Comparison of ENCODE assay signal across 10 mouse cellular contexts in the genomic region with DNA sequence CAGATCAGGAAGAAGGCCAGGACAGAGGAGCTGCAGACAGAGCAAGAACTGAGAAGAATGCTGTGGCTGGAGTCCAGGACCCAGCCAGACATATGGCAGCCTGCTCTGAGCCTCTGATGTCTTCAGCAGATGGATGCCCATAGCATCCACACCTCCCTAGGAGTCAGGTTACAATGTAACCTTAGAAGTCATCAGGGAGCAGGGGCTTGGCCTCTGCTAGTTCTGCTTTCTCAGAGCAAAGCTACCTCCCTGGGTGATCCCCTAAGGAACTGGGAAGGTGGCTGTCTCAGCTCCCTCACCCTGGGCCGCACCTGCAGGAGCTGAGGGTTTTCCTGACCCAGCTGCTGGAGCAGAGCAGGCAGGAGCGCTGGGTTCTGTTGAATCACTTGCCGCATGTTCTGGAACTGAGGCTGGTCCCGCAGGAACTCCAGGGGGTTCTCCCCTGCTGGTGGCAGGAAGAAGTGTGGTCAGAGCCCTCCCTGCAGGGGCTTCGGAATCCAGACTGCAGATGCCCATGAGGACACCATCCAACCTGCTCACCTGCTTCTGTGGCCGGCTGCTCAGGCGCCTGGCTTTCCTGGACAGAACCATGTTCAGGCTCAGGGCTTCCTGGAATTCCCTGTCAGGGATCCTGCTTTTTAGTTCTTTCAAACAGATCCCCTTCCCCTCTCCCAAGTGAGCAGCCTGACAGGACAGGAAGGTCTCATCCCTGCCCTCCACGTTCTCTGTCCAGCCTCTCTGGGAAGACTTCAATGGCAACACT. TPM values are rescaled to one million over a fixed set of nuclear protein-coding genes. Genes with fewer than 3 reads are reported as not detected.
DNase-seq lines count a peak whose midpoint lies in the region; ATAC-seq and TF ChIP-seq lines count a peak whose summit lies in the region.
"Had no signal": no experiment of that assay in that cellular context is flagged by ENCODE, and none has a peak within 500 bp of the region (broad histone marks: within the 10 kb centered on the region; RNA-seq: fewer than 3 reads in every experiment).

No protein-coding gene starts in this region.

- H3K27me3 ChIP-seq in forebrain, embryonic 15.5 days, result no peaks in the 10 kb centered on the region
- H3K27me3 ChIP-seq in forebrain, postnatal 0 days (ENCODE audit: insufficient read depth, low read length), result no peaks in the 10 kb centered on the region
- no peaks in the 10 kb centered on the region for H3K27me3 ChIP-seq in neural tube, embryonic 15.5 days (replicated peaks)
- no peaks in the 10 kb centered on the region for H3K27me3 ChIP-seq in hindbrain, postnatal 0 days (ENCODE audit: insufficient read depth, low read length)
- H3K27me3 ChIP-seq: hindbrain, embryonic 15.5 days had no signal

- H3K9ac ChIP-seq in forebrain, embryonic 15.5 days (replicated peaks), result no peak overlapping the region
- H3K9ac ChIP-seq in forebrain, postnatal 0 days, result no peak overlapping the region
- no peak overlapping the region for H3K9ac ChIP-seq in neural tube, embryonic 15.5 days (replicated peaks)
- no peak overlapping the region for H3K9ac ChIP-seq in hindbrain, postnatal 0 days (replicated peaks; ENCODE audit: low read length)
- H3K9ac ChIP-seq: hindbrain, embryonic 15.5 days had no signal

- H3K27ac ChIP-seq in forebrain, embryonic 15.5 days (replicated peaks), result peak overlapping the region; percentile 94; the same call in 1 of the 2 replicates
- H3K27ac ChIP-seq in forebrain, postnatal 0 days (ENCODE audit: low read depth, low read length), result no peak overlapping the region
- no peak overlapping the region for H3K27ac ChIP-seq in neural tube, embryonic 15.5 days (replicated peaks)
- peak overlapping the region; percentile 2; the same call in 1 of the 2 replicates for H3K27ac ChIP-seq in hindbrain, postnatal 0 days
- H3K27ac ChIP-seq: hindbrain, embryonic 15.5 days had no signal

- no peak overlapping the region for H3K4me2 ChIP-seq in forebrain, embryonic 15.5 days (replicated peaks)
- H3K4me2 ChIP-seq in forebrain, postnatal 0 days (ENCODE audit: low read depth), result no peak overlapping the region
- H3K4me2 ChIP-seq in neural tube, embryonic 15.5 days, result no peak overlapping the region
- H3K4me2 ChIP-seq in hindbrain, postnatal 0 days (ENCODE audit: low read depth, low read length), result no peak overlapping the region
- H3K4me2 ChIP-seq: hindbrain, embryonic 15.5 days had no signal

- H3K4me1 ChIP-seq in forebrain, embryonic 15.5 days, result peaks cover 53% of the 10 kb centered on the region
- H3K4me1 ChIP-seq in forebrain, postnatal 0 days (ENCODE audit: insufficient read depth), result peaks cover 18% of the 10 kb centered on the region
- H3K4me1 ChIP-seq in neural tube, embryonic 15.5 days, result peaks cover 55% of the 10 kb centered on the region
- H3K4me1 ChIP-seq in hindbrain, postnatal 0 days (ENCODE audit: insufficient read depth, low read length), result peaks cover 16% of the 10 kb centered on the region; the same call in 1 of the 2 replicates

- H3K36me3 ChIP-seq in forebrain, embryonic 15.5 days, result peaks cover 55% of the 10 kb centered on the region
- peaks cover 60% of the 10 kb centered on the region for H3K36me3 ChIP-seq in forebrain, postnatal 0 days (ENCODE audit: insufficient read depth)
- H3K36me3 ChIP-seq in neural tube, embryonic 15.5 days, result peaks cover 63% of the 10 kb centered on the region
- peaks cover 42% of the 10 kb centered on the region for H3K36me3 ChIP-seq in hindbrain, postnatal 0 days (ENCODE audit: insufficient read depth, low read length)

- H3K4me3 ChIP-seq in forebrain, embryonic 15.5 days, result no peak overlapping the region
- no peak overlapping the region for H3K4me3 ChIP-seq in forebrain, postnatal 0 days (ENCODE audit: low read depth, low read length)
- H3K4me3 ChIP-seq in neural tube, embryonic 15.5 days (replicated peaks), result no peak overlapping the region
- no peak overlapping the region for H3K4me3 ChIP-seq in hindbrain, postnatal 0 days (ENCODE audit: low read length)
- H3K4me3 ChIP-seq: hindbrain, embryonic 15.5 days had no signal

- TF ChIP-seq CTCF in forebrain, postnatal 0 days (IDR thresholded peaks at IDR 0.05; ENCODE audit: low read depth), result no peak
- TF ChIP-seq CTCF in hindbrain, postnatal 0 days (IDR thresholded peaks at IDR 0.05; ENCODE audit: low read depth), result peak; percentile 29; the same call in 1 of the 2 replicates

- WGBS in forebrain, embryonic 15.5 days, result 74% methylated on average over 8 of the region's 8 CpGs
- 79% methylated on average over 8 of the region's 8 CpGs for WGBS in forebrain, postnatal 0 days
- WGBS in neural tube, embryonic 15.5 days, result 72% methylated on average over 8 of the region's 8 CpGs
- WGBS in hindbrain, postnatal 0 days, result 66% methylated on average over 8 of the region's 8 CpGs

- DNase-seq in forebrain, postnatal 0 days, result no peak
- DNase-seq in neural tube, embryonic 10.5 days (ENCODE audit: extremely low spot score, low spot score), result peak; percentile 61
- DNase-seq in hindbrain, postnatal 0 days (ENCODE audit: low spot score), result no peak
- DNase-seq in testis, postnatal 14 days (ENCODE audit: low spot score), result peak; percentile 83
- no peak for DNase-seq in right cerebral cortex, adult 2 months (ENCODE audit: low spot score in 2 of 2)
- DNase-seq: thymus, adult 2 months had no signal

- H3K9me3 ChIP-seq in forebrain, embryonic 15.5 days, result no peaks in the 10 kb centered on the region
- H3K9me3 ChIP-seq in forebrain, postnatal 0 days (ENCODE audit: low read length), result no peaks in the 10 kb centered on the region
- no peaks in the 10 kb centered on the region for H3K9me3 ChIP-seq in neural tube, embryonic 15.5 days (replicated peaks)
- H3K9me3 ChIP-seq in hindbrain, postnatal 0 days (ENCODE audit: low read length), result no peaks in the 10 kb centered on the region
- H3K9me3 ChIP-seq: hindbrain, embryonic 15.5 days had no signal

- ATAC-seq in forebrain, embryonic 15.5 days (replicated peaks), result no peak
- ATAC-seq in forebrain, postnatal 0 days, result no peak
- no peak for ATAC-seq in neural tube, embryonic 15.5 days (ENCODE audit: low FRiP score)
- ATAC-seq in hindbrain, postnatal 0 days, result no peak
- no peak for ATAC-seq in CD4-positive, CD25-positive, alpha-beta regulatory T cell, adult 4 months

RNA-seq across cellular contexts. Expression of a gene that starts 3.1 kb away (rescaled TPM):
- polyA plus RNA-seq in forebrain, embryonic 15.5 days (2015; fragmentation: Nextera tagmentation; extraction: Ambion mirVana), result 82.1 and 85.1 TPM in 2 replicates
- total RNA-seq in forebrain, postnatal 0 days (2014; rRNA removed), result 32.2 and 55.3 TPM in 2 replicates
- 63.5 and 77.4 TPM in 2 replicates for polyA plus RNA-seq in forebrain, postnatal 0 days (2015; fragmentation: Nextera tagmentation; extraction: Ambion mirVana)
- 71.3 and 98.0 TPM in 2 replicates for polyA plus RNA-seq in neural tube, embryonic 15.5 days (2015; fragmentation: Nextera tagmentation; extraction: Ambion mirVana)
- total RNA-seq in hindbrain, postnatal 0 days (2014; rRNA removed), result 62.5 and 68.1 TPM in 2 replicates
- polyA plus RNA-seq in hindbrain, postnatal 0 days (2015; fragmentation: Nextera tagmentation; extraction: Ambion mirVana), result 90.6 and 98.0 TPM in 2 replicates
- polyA plus RNA-seq in CD4-positive, CD25-positive, alpha-beta regulatory T cell, adult 4 months (2017; shearing (Covaris generic)), result 100 to 1,000 TPM; 139 to 160 TPM

RNA-seq across cellular contexts. Expression of a gene that starts 6.0 kb away (rescaled TPM):
- 36.3 and 39.9 TPM in 2 replicates for polyA plus RNA-seq in forebrain, embryonic 15.5 days (2015; fragmentation: Nextera tagmentation; extraction: Ambion mirVana)
- 24.7 and 28.7 TPM in 2 replicates for total RNA-seq in forebrain, postnatal 0 days (2014; rRNA removed)
- polyA plus RNA-seq in forebrain, postnatal 0 days (2015; fragmentation: Nextera tagmentation; extraction: Ambion mirVana), result 36.7 and 40.8 TPM in 2 replicates
- polyA plus RNA-seq in neural tube, embryonic 15.5 days (2015; fragmentation: Nextera tagmentation; extraction: Ambion mirVana), result 44.3 and 45.1 TPM in 2 replicates
- 33.0 and 34.1 TPM in 2 replicates for total RNA-seq in hindbrain, postnatal 0 days (2014; rRNA removed)
- polyA plus RNA-seq in hindbrain, postnatal 0 days (2015; fragmentation: Nextera tagmentation; extraction: Ambion mirVana), result 43.4 and 45.3 TPM in 2 replicates
- polyA plus RNA-seq in CD4-positive, CD25-positive, alpha-beta regulatory T cell, adult 4 months (2017; shearing (Covaris generic)), result 10 to 100 TPM; 14.3 to 16.4 TPM

RNA-seq across cellular contexts. Expression of a gene that starts 9.4 kb away (rescaled TPM):
- 559 and 575 TPM in 2 replicates for polyA plus RNA-seq in forebrain, embryonic 15.5 days (2015; fragmentation: Nextera tagmentation; extraction: Ambion mirVana)
- total RNA-seq in forebrain, postnatal 0 days (2014; rRNA removed), result 470 and 505 TPM in 2 replicates
- 354 and 405 TPM in 2 replicates for polyA plus RNA-seq in forebrain, postnatal 0 days (2015; fragmentation: Nextera tagmentation; extraction: Ambion mirVana)
- 730 and 802 TPM in 2 replicates for polyA plus RNA-seq in neural tube, embryonic 15.5 days (2015; fragmentation: Nextera tagmentation; extraction: Ambion mirVana)
- total RNA-seq in hindbrain, postnatal 0 days (2014; rRNA removed), result 350 and 359 TPM in 2 replicates
- polyA plus RNA-seq in hindbrain, postnatal 0 days (2015; fragmentation: Nextera tagmentation; extraction: Ambion mirVana), result 418 and 457 TPM in 2 replicates
- 100 to 1,000 TPM; 250 to 281 TPM for polyA plus RNA-seq in CD4-positive, CD25-positive, alpha-beta regulatory T cell, adult 4 months (2017; shearing (Covaris generic))

RNA-seq across cellular contexts. Expression of a gene that starts 14.7 kb away (rescaled TPM):
- 8.1 and 8.9 TPM in 2 replicates for polyA plus RNA-seq in forebrain, embryonic 15.5 days (2015; fragmentation: Nextera tagmentation; extraction: Ambion mirVana)
- total RNA-seq in forebrain, postnatal 0 days (2014; rRNA removed), result 4.7 and 6.9 TPM in 2 replicates
- 8.2 and 10.0 TPM in 2 replicates for polyA plus RNA-seq in forebrain, postnatal 0 days (2015; fragmentation: Nextera tagmentation; extraction: Ambion mirVana)
- polyA plus RNA-seq in neural tube, embryonic 15.5 days (2015; fragmentation: Nextera tagmentation; extraction: Ambion mirVana), result 15.7 and 17.2 TPM in 2 replicates
- 6.6 and 7.2 TPM in 2 replicates for total RNA-seq in hindbrain, postnatal 0 days (2014; rRNA removed)
- 12.3 and 12.5 TPM in 2 replicates for polyA plus RNA-seq in hindbrain, postnatal 0 days (2015; fragmentation: Nextera tagmentation; extraction: Ambion mirVana)
- polyA plus RNA-seq in CD4-positive, CD25-positive, alpha-beta regulatory T cell, adult 4 months (2017; shearing (Covaris generic)), result 1 to 10 TPM; 4.9 to 7.6 TPM

RNA-seq across cellular contexts. Expression of a gene that starts 19.5 kb away (rescaled TPM):
- 122 and 127 TPM in 2 replicates for polyA plus RNA-seq in forebrain, embryonic 15.5 days (2015; fragmentation: Nextera tagmentation; extraction: Ambion mirVana)
- 77.1 and 91.2 TPM in 2 replicates for total RNA-seq in forebrain, postnatal 0 days (2014; rRNA removed)
- 100 and 103 TPM in 2 replicates for polyA plus RNA-seq in forebrain, postnatal 0 days (2015; fragmentation: Nextera tagmentation; extraction: Ambion mirVana)
- 105 and 108 TPM in 2 replicates for polyA plus RNA-seq in neural tube, embryonic 15.5 days (2015; fragmentation: Nextera tagmentation; extraction: Ambion mirVana)
- 77.5 and 86.1 TPM in 2 replicates for total RNA-seq in hindbrain, postnatal 0 days (2014; rRNA removed)
- polyA plus RNA-seq in hindbrain, postnatal 0 days (2015; fragmentation: Nextera tagmentation; extraction: Ambion mirVana), result 87.4 and 89.8 TPM in 2 replicates
- polyA plus RNA-seq in CD4-positive, CD25-positive, alpha-beta regulatory T cell, adult 4 months (2017; shearing (Covaris generic)), result 100 to 1,000 TPM in 1 of 2 experiments, 10 to 100 TPM in 1; 67.4 to 122 TPM

Comparison
In these comparisons a context has a peak if more than half of its experiments do, and no peak if none do; other contexts are left out.
1. H3K27ac ChIP-seq: peak in forebrain, embryonic 15.5 days (single experiment) and hindbrain, postnatal 0 days (single experiment); none in forebrain, postnatal 0 days (single experiment) and neural tube, embryonic 15.5 days (single experiment).
2. DNase-seq: peak in neural tube, embryonic 10.5 days (single experiment) and testis, postnatal 14 days (single experiment); none in forebrain, postnatal 0 days (single experiment), hindbrain, postnatal 0 days (single experiment) and right cerebral cortex, adult 2 months (0 of 2).